Mouse (Mus musculus) kidney, adult 2 months (tissue): ENCODE results near the gene Rdh11.

Source experiments
- CTCF ChIP-seq: fragments of 200-500 bp; conservative IDR thresholded peaks from 2 replicates; pipeline ENCODE4 v1.5.1; 2011; ENCODE audit warnings: low read depth, mild to moderate bottlenecking, control low read depth, low read length, moderate library complexity, mixed read lengths; ENCODE audit not compliant: insufficient read depth, insufficient read length
- POLR2A ChIP-seq: fragments of 200-500 bp; IDR thresholded peaks from one replicate; pipeline ENCODE4 v1.6.1; 2011; ENCODE audit warnings: low read depth, low read length, control low read depth

DNA sequence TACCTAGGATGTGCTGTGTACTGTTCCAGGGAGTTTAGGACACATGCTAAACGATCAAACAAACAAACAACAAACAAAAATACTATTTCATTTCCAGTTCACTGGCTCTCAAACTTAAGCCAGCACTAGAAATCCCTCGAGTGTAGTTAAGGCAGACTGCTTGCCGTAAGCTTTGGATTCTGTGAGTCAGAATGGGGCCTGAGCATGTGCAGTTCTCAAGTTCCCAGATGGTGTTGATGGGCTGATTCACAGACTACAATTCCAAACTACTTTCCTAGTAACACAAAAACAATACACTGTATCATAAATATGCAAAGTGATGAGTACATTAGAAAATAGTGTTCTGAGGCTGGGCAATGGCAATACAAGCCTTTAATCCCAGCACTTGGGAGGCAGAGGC lies 21.7 kb downstream of the Rdh11 start:
- no peak for TF ChIP-seq CTCF
- no peak for TF ChIP-seq POLR2A
